Mouse (Mus musculus) C2C12 (cell line): ENCODE measurements around the gene Ranbp3l. TPM values are rescaled to one million over a fixed set of nuclear protein-coding genes. Genes with fewer than 3 reads are reported as not detected.

Source experiments
- H3K27me3 ChIP-seq: one replicate; pipeline ENCODE4 v1.6.1; 2011; ENCODE audit not compliant: control insufficient read depth, insufficient read depth, insufficient read length
- H3K36me3 ChIP-seq: one replicate; pipeline ENCODE4 v1.6.1; 2011; ENCODE audit not compliant: control insufficient read depth, insufficient read depth
- H3K4me3 ChIP-seq: one replicate; pipeline ENCODE4 v1.5.1; 2011; ENCODE audit warnings: mild to moderate bottlenecking, control low read depth; ENCODE audit not compliant: poor library complexity, insufficient read depth, severe bottlenecking
- H3K79me2 ChIP-seq: one replicate; pipeline ENCODE4 v1.6.1; 2011; ENCODE audit not compliant: control insufficient read depth, insufficient read depth
- H3K79me3 ChIP-seq: one replicate; pipeline ENCODE4 v1.6.1; 2011; ENCODE audit warnings: low read depth, control low read depth
- H3ac ChIP-seq: one replicate; pipeline ENCODE3; 2011; ENCODE audit warnings: low read depth; ENCODE audit not compliant: control insufficient read depth, insufficient read length
- CEBPB ChIP-seq: IDR thresholded peaks from one replicate; pipeline ENCODE4 v1.6.1; 2011; ENCODE audit warnings: low read depth, mild to moderate bottlenecking, control low read depth, moderate library complexity
- CTCF ChIP-seq: IDR thresholded peaks from one replicate; pipeline ENCODE4 v1.5.1; 2011; ENCODE audit not compliant: control insufficient read depth, insufficient read depth, insufficient read length
- FOSL1 ChIP-seq: IDR thresholded peaks from one replicate; pipeline ENCODE4 v1.8.0; 2011; ENCODE audit warnings: mild to moderate bottlenecking, low read length; ENCODE audit not compliant: poor library complexity, insufficient read depth, severe bottlenecking
- MAX ChIP-seq: IDR thresholded peaks from one replicate; pipeline ENCODE4 v1.6.1; 2011; ENCODE audit warnings: mild to moderate bottlenecking, control low read depth
- MYOD1 ChIP-seq: IDR thresholded peaks from one replicate; pipeline ENCODE4 v1.6.1; 2011; ENCODE audit warnings: low read depth; ENCODE audit not compliant: control insufficient read depth, insufficient read length
- MYOG ChIP-seq: IDR thresholded peaks from one replicate; pipeline ENCODE4 v1.6.1; 2011; ENCODE audit not compliant: control insufficient read depth, insufficient read length; ENCODE audit errors: extremely low read depth
- USF1 ChIP-seq: IDR thresholded peaks from one replicate; pipeline ENCODE4 v1.6.1; 2011; ENCODE audit warnings: low read depth, mild to moderate bottlenecking, control low read depth, moderate library complexity
- polyA plus RNA-seq: library from polyadenylated mRNA; unstranded; fragments of >200 nt; fragmentation: generic; extraction: Trizol; gene quantifications from one replicate; pipeline ENCODE4 v1.2.1, GENCODE M21; 2012; ENCODE audit warnings: missing spikeins

The Ranbp3l gene
- polyA plus RNA-seq, 1 experiment = 0.06 TPM

DNA sequence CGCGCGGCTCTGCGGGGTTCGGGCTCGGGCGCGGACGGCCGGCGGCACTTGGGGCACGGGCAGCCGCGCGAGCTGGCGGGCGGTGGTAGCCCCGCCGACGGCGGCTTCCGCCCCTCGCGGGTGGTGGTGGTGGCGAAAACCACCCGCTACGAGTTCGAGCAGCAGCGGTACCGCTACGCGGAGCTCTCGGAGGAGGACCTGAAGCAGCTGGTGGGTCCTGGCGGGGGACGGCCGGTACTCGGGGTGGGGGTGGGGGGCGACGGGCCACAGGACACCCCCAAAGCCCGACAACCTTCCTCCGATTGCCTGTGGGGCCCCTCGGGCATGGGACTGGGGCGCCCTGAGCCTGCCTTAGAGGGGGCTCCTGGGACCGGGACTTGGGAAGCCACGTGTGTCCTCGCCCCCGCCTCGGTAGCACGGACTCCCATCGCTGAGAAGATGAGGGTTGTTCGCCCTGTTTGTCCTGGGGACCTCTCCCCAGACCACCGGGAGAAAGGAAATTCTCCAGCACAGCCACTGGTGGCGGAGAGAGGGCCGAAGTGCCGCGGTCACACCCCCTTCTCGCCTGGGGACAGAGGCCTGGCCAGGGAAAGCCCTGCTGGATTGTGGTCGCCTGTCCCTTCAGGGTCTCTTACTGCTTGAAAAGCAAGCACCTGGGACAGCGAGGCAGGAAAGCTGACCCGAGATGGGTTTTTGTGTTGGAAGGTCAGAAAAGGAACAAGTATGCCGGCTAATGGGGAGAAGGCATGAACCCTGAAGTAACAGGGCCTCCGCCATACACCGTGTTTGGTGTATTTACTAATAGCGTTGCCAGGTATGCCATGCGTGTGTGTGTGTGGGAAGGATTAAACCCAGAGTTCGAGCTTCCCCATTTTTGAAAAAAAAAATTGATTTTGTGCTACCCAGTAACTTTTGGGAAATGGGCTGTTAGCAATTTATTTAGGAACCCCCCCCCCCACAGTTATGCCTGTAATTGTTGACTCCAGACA, 104.1 kb downstream of the Ranbp3l start:
- Histone ChIP-seq H3K79me2 (peaks cover 45% of the 10 kb centered on the region), H3ac (peak overlapping the region; percentile 73), H3K36me3 (no peaks in the 10 kb centered on the region), H3K4me3 (peak overlapping the region; percentile 82), H3K79me3 (peaks cover 7% of the 10 kb centered on the region), H3K27me3 (no peaks in the 10 kb centered on the region)
- no peak for TF ChIP-seq CEBPB

DNA sequence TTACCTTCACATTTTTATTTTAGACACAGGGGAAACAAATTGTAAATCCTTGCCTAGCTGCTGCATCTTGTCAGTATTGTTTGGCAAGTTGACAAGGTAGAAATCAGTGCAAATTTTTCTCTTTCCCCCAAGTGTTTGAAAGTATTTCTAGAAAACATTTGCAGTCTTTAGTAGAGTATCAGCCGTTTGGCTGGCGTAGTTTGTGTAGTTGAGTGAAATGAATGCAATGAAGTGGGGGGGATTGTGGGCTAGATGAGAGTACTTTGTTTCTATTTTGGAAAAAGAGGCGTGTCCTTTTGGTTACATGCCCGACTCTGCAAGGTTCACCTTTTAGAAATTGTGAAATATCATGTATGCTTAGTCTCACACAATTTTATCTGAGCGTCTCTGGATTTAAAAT, 104.9 kb downstream of the Ranbp3l start:
- no peaks in the 10 kb centered on the region for H3K27me3 ChIP-seq
- TF ChIP-seq CTCF (no peak), FOSL1 (no peak), CEBPB (no peak), MYOD1 (no peak), MAX (no peak), MYOG (no peak), USF1 (no peak)
- H3ac ChIP-seq = no peak overlapping the region
- peaks cover 7% of the 10 kb centered on the region for H3K79me3 ChIP-seq
- H3K4me3 ChIP-seq = no peak overlapping the region
- H3K79me2 ChIP-seq = peaks cover 53% of the 10 kb centered on the region
- no peaks in the 10 kb centered on the region for H3K36me3 ChIP-seq

DNA sequence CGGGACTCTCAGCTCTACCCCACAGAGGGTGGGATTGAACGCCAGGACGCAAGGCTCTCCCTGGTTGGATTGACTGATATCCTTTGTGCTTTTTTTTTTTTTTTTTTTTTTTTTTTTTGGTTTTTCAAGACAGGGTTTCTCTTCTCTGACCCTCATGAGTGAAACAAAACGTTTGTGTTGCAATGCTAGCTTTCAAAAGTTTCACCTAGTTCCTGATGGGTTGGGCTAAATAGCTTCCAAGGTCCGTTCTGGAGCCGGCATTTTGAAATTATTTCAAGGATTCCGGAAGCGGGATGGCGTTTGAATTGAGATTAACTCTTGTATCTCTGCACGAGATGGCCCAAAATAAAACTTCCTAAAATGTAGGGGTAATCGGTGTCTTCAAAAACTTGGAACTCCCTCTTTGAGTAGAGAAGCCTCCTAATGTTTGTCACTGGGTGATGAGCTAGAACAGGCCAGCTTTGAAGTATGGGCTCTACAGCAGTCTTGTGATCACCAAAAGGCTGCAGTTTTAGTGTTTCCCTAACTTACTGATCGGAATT, 105.4 kb downstream of the Ranbp3l start:
- TF ChIP-seq MYOG (no peak), CTCF (no peak), CEBPB (no peak), MAX (no peak), MYOD1 (no peak), USF1 (no peak), FOSL1 (no peak)
- Histone ChIP-seq H3K36me3 (no peaks in the 10 kb centered on the region), H3K27me3 (no peaks in the 10 kb centered on the region), H3ac (no peak overlapping the region), H3K4me3 (no peak overlapping the region), H3K79me2 (peaks cover 57% of the 10 kb centered on the region), H3K79me3 (peaks cover 7% of the 10 kb centered on the region)

DNA sequence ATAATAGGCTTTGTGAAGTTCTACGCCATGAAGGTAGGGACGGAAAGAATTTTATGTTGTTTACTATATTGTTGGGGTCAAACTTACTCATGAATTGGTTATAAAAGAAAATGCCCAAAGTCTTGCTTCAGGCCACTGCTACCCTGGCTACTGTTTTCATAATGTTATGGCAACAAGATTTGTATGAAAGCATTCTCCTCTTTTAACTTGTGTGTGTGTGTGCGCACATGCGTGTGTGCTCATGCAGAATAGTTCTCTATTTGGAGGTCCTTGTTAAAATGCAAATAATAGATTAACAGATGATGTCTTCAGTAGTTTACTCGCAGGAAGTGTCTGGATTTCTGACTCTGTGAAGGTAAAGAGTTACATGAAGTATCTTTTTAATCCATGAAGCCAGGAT, 105.9 kb downstream of the Ranbp3l start:
- Histone ChIP-seq H3K79me2 (peaks cover 62% of the 10 kb centered on the region), H3K4me3 (no peak overlapping the region), H3K79me3 (peaks cover 7% of the 10 kb centered on the region)

DNA sequence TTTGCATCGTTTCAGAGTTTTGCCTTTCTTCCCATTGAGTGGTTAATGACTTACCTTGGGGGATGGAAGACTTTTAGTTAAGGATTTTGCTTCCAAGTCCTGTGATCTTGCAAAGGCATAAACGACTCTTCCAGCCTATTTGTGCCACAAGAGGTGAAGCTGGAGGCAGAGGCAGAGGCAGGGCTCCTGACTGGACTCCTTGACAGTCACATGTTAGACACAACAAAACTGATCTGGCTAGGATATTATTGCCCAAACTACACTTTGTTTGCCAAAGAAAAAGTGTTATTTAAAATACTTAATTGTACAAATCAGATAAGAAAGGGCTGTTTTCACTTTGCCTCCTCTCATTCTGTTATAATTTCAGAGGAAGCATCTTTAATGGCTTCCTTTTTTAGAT, 106.4 kb downstream of the Ranbp3l start:
- Histone ChIP-seq H3ac (no peak overlapping the region), H3K79me3 (peaks cover 7% of the 10 kb centered on the region), H3K4me3 (no peak overlapping the region), H3K27me3 (no peaks in the 10 kb centered on the region), H3K79me2 (peaks cover 67% of the 10 kb centered on the region), H3K36me3 (no peaks in the 10 kb centered on the region)
- TF ChIP-seq MAX = no peak
- TF ChIP-seq MYOG = no peak
- TF ChIP-seq FOSL1 = no peak
- no peak for TF ChIP-seq CEBPB
- no peak for TF ChIP-seq USF1
- TF ChIP-seq CTCF = no peak
- no peak for TF ChIP-seq MYOD1

More for the DNA sequence above, 105.9 kb downstream of the Ranbp3l start:
- H3K27me3 ChIP-seq = no peaks in the 10 kb centered on the region
- TF ChIP-seq MYOG (no peak), USF1 (no peak), FOSL1 (no peak)
- H3ac ChIP-seq = no peak overlapping the region
- H3K36me3 ChIP-seq = no peaks in the 10 kb centered on the region

DNA sequence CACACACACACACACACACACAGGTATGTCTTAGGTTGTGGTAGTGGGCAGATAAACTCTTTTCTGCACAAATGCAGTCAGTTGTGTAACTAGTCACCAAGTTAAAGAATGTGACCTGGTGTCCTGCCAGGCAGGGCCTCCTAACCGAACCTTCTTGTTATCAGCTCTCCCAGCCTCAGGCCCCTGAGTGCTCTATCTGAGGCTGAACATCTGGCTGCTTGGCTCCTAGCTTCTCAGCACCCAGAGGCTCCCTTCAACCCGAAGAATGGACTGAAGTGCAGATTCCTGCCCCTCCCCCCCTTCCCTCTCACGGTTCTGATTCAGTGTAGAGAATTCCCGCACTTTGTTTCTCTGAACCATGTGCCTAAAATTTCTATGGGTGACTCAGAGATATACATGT, 106.9 kb downstream of the Ranbp3l start:
- Histone ChIP-seq H3K79me3 (peaks cover 7% of the 10 kb centered on the region), H3ac (no peak overlapping the region), H3K27me3 (no peaks in the 10 kb centered on the region)

More for the DNA sequence above, 106.9 kb downstream of the Ranbp3l start:
- no peaks in the 10 kb centered on the region for H3K36me3 ChIP-seq
- H3K79me2 ChIP-seq = peaks cover 72% of the 10 kb centered on the region
- TF ChIP-seq MAX = no peak
- no peak for TF ChIP-seq FOSL1
- no peak for TF ChIP-seq MYOG
- TF ChIP-seq CTCF = no peak
- TF ChIP-seq CEBPB = no peak
- TF ChIP-seq MYOD1 = no peak
- TF ChIP-seq USF1 = no peak
- no peak overlapping the region for H3K4me3 ChIP-seq
